Mouse (Mus musculus) erythroid progenitor cell, adult 5-6 weeks (primary cell): Measurements from ENCODE around the gene Gnb2. TPM values are rescaled to one million over a fixed set of nuclear protein-coding genes. Genes with fewer than 3 reads are reported as not detected.

Source experiments
- ATAC-seq: replicated peaks from 2 replicates; pipeline ENCODE4 v1.8.0; 2016; ENCODE audit warnings: moderate number of reproducible peaks, mild to moderate bottlenecking, moderate TSS enrichment, inconsistent platforms; ENCODE audit not compliant: poor library complexity, low FRiP score, severe bottlenecking
- total RNA-seq, 2 experiments: library from RNA; stranded (forward) in 1 of 2; stranded (reverse) in 1 of 2; fragments of 150-400 nt in 1 of 2; fragments of 186-747, 209-891 nt in 1 of 2; gene quantifications; 2 replicates each; pipeline versions ENCODE4 v1.2.3 to v1.2.4; 2015 to 2017; ENCODE audit warnings: low replicate concordance in 2 of 2

Gnb2 gene
- total RNA-seq, 2 experiments from 2014 or later = 170 to 262 TPM

DNA sequence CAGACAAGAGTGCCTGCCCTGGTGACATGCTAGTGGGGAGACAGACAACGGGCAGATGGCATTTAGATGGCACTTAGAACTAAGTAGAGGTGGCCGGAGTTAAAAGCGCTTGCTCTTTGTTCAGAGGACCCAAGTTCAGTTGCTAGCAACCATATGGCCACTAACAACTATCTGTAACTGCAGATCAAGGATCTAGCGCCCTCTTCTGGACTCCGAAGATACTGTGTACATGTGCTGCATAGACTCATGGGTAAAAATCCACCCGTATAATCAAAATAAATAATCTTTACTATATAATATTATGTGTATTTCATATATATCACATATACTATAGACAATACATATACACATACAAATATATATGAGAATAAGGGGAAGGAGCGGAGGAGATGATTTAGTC, 45.7 kb downstream of the Gnb2 start:
- ATAC-seq = no peak

DNA sequence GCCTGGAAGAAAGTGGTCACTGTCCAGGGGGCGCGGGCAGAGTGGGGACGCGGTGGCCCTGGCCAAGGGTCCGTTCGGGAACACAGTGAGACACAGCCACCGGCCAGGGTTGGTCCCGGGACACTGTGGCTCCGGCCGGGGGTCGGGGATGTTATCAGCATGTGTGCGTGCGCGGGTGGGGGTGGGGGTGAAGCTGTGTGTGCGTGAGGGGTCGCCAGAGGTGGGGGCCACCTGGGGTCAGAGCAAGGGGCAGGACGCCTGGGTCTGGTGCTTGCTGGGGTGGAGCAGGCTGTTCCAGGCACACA, 47.5 kb downstream of the Gnb2 start:
- ATAC-seq = no peak

DNA sequence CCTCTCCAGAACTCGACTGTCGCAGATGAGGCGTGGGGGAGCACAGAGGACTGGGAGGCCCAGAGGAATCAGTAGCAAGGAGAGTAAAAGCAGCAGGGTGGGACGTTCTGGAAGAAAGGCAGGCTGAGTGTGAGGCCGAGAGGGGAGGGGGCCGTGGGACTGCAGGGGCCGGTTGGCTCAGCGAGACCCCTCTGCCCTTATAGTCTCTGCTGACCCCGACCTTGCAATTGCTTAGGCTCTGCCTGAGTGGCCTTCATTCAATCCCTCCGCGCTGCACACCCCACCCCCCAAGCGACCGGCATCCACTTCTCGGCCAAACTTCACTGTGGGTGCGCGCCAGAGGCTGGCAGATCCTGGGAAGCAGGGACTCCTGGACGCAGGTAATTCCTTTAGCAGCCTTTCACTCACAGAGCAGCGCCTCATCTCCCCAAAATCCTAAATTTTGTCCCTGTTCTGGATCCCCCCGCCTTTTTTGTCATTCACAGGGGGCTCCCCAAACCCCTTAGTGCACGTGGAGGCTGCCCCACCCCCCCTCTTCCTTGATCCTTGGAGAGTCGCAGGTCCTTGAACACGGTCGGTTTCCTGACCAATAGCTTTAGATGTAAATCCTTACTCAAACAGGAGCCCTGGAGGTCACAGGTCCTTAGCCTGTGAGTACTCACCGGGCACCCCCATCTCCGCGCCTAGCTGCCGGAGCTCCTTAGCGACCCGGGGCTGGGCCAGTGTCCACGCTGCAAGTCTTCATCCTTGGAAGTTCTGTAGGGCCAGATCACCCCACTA, 48.0 kb downstream of the Gnb2 start:
- ATAC-seq = no peak

DNA sequence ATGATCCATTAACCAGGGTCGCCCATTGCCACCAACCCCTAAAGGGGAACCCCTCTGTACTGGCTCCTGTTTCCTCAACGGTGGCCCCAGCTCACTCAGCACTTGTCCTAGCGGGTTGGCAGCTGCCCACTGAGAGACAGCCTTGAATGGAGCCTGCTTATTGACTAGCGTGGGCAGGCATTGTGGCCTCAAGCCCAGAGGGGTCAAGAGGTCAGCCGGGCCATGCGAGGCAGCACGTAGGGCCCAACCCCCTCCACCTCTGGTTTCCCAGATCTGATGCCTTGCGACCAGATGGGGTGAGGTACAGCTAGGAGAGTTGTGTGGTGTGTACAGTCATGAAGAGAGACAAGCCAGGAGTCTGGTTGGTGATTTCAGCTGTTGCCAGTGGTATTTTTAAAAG, 51.4 kb downstream of the Gnb2 start:
- ATAC-seq = no peak

DNA sequence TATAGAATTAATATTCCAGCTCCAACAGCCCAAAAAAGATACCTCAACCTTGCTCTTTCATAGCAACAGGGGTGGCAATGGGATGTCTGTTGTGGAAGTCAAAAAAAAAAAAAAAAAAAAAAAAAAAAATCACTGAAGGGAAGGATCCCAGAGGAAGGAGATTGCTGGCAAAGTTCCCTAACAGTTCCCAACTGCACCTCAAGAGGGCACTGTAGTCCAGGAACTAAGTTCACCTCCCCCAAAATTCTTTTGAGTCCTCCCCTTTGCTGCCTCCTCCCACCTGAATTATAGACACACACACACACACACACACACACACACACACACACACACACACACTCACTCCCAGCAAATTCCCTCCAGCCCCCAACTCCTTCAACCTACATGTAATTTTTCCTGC, 52.2 kb downstream of the Gnb2 start:
- ATAC-seq = no peak

Other genes starting within 250 kb of the Gnb2 start
- 261 and 288 TPM in 2 replicates for gene Ache, start 246.0 kb downstream of the Gnb2 start, total RNA-seq (2015; ENCODE audit: low replicate concordance)
- gene Ache, start 246.0 kb downstream of the Gnb2 start, total RNA-seq (2017; ENCODE audit: low replicate concordance) = 159 and 175 TPM in 2 replicates
- 50.8 and 61.2 TPM in 2 replicates for gene Ufsp1, start 238.9 kb downstream of the Gnb2 start, total RNA-seq (2015; ENCODE audit: low replicate concordance)
- 27.8 and 30.2 TPM in 2 replicates for gene Ufsp1, start 238.9 kb downstream of the Gnb2 start, total RNA-seq (2017; ENCODE audit: low replicate concordance)
- gene Srrt, start 225.8 kb downstream of the Gnb2 start, total RNA-seq (2015; ENCODE audit: low replicate concordance) = 235 and 247 TPM in 2 replicates
- 557 and 577 TPM in 2 replicates for gene Srrt, start 225.8 kb downstream of the Gnb2 start, total RNA-seq (2017; ENCODE audit: low replicate concordance)
- 1.4 TPM in 1 of 2 replicates, not detected in the other for gene Trip6, start 219.1 kb downstream of the Gnb2 start, total RNA-seq (2015; ENCODE audit: low replicate concordance)
- 1.8 and 7.2 TPM in 2 replicates for gene Trip6, start 219.1 kb downstream of the Gnb2 start, total RNA-seq (2017; ENCODE audit: low replicate concordance)
- gene Slc12a9, start 199.9 kb downstream of the Gnb2 start, total RNA-seq (2015; ENCODE audit: low replicate concordance) = 0.72 and 1.7 TPM in 2 replicates
- 0.15 and 0.64 TPM in 2 replicates for gene Slc12a9, start 199.9 kb downstream of the Gnb2 start, total RNA-seq (2017; ENCODE audit: low replicate concordance)
- gene Ephb4, start 183.4 kb downstream of the Gnb2 start, total RNA-seq (2015; ENCODE audit: low replicate concordance) = 0.42 TPM in 1 of 2 replicates, not detected in the other
- gene Ephb4, start 183.4 kb downstream of the Gnb2 start, total RNA-seq (2017; ENCODE audit: low replicate concordance) = not detected in 2 replicates
- gene Zan, start 56.4 kb downstream of the Gnb2 start, total RNA-seq (2015; ENCODE audit: low replicate concordance) = not detected in 2 replicates
- not detected in 2 replicates for gene Zan, start 56.4 kb downstream of the Gnb2 start, total RNA-seq (2017; ENCODE audit: low replicate concordance)
- gene Pop7, start 31.0 kb downstream of the Gnb2 start, total RNA-seq (2015; ENCODE audit: low replicate concordance) = 2.9 and 23.5 TPM in 2 replicates
- gene Pop7, start 31.0 kb downstream of the Gnb2 start, total RNA-seq (2017; ENCODE audit: low replicate concordance) = 0.38 and 10.8 TPM in 2 replicates
- gene Gigyf1, start 15.0 kb downstream of the Gnb2 start, total RNA-seq (2015; ENCODE audit: low replicate concordance) = 5.4 and 5.8 TPM in 2 replicates
- 8.1 and 11.2 TPM in 2 replicates for gene Gigyf1, start 15.0 kb downstream of the Gnb2 start, total RNA-seq (2017; ENCODE audit: low replicate concordance)
- not detected in 2 replicates for gene Epo, start 268 bp downstream of the Gnb2 start, total RNA-seq (2015; ENCODE audit: low replicate concordance)
- not detected in 2 replicates for gene Epo, start 268 bp downstream of the Gnb2 start, total RNA-seq (2017; ENCODE audit: low replicate concordance)
- gene Actl6b, start 20.0 kb upstream of the Gnb2 start, total RNA-seq (2015; ENCODE audit: low replicate concordance) = not detected in 2 replicates
- not detected in 2 replicates for gene Actl6b, start 20.0 kb upstream of the Gnb2 start, total RNA-seq (2017; ENCODE audit: low replicate concordance)
- gene Tfr2, start 36.3 kb upstream of the Gnb2 start, total RNA-seq (2015; ENCODE audit: low replicate concordance) = 44.9 and 62.0 TPM in 2 replicates
- gene Tfr2, start 36.3 kb upstream of the Gnb2 start, total RNA-seq (2017; ENCODE audit: low replicate concordance) = 42.2 and 61.0 TPM in 2 replicates
- gene Mospd3, start 67.5 kb upstream of the Gnb2 start, total RNA-seq (2015; ENCODE audit: low replicate concordance) = 36.9 and 44.3 TPM in 2 replicates
- gene Mospd3, start 67.5 kb upstream of the Gnb2 start, total RNA-seq (2017; ENCODE audit: low replicate concordance) = 8.5 TPM in 1 of 2 replicates, not detected in the other
- gene Pcolce, start 80.3 kb upstream of the Gnb2 start, total RNA-seq (2015; ENCODE audit: low replicate concordance) = 1.7 and 3.2 TPM in 2 replicates
- 1.0 TPM in 1 of 2 replicates, not detected in the other for gene Pcolce, start 80.3 kb upstream of the Gnb2 start, total RNA-seq (2017; ENCODE audit: low replicate concordance)
- not detected in 2 replicates for gene Fbxo24, start 95.5 kb upstream of the Gnb2 start, total RNA-seq (2015; ENCODE audit: low replicate concordance)
- not detected in 2 replicates for gene Fbxo24, start 95.5 kb upstream of the Gnb2 start, total RNA-seq (2017; ENCODE audit: low replicate concordance)
- 46.9 and 75.0 TPM in 2 replicates for gene Lrch4, start 95.6 kb upstream of the Gnb2 start, total RNA-seq (2015; ENCODE audit: low replicate concordance)
- 32.0 and 37.7 TPM in 2 replicates for gene Lrch4, start 95.6 kb upstream of the Gnb2 start, total RNA-seq (2017; ENCODE audit: low replicate concordance)
- gene Gm20605, start 95.7 kb upstream of the Gnb2 start, total RNA-seq (2015; ENCODE audit: low replicate concordance) = 17.3 and 25.2 TPM in 2 replicates
- 6.1 and 17.1 TPM in 2 replicates for gene Gm20605, start 95.7 kb upstream of the Gnb2 start, total RNA-seq (2017; ENCODE audit: low replicate concordance)
- gene Sap25, start 107.8 kb upstream of the Gnb2 start, total RNA-seq (2015; ENCODE audit: low replicate concordance) = 62.5 and 94.1 TPM in 2 replicates
- gene Sap25, start 107.8 kb upstream of the Gnb2 start, total RNA-seq (2017; ENCODE audit: low replicate concordance) = 7.7 and 15.9 TPM in 2 replicates
- gene Irs3, start 112.2 kb upstream of the Gnb2 start, total RNA-seq (2015; ENCODE audit: low replicate concordance) = not detected in 2 replicates
- not detected in 2 replicates for gene Irs3, start 112.2 kb upstream of the Gnb2 start, total RNA-seq (2017; ENCODE audit: low replicate concordance)
- gene Agfg2, start 151.2 kb upstream of the Gnb2 start, total RNA-seq (2015; ENCODE audit: low replicate concordance) = 91.4 and 101 TPM in 2 replicates
- gene Agfg2, start 151.2 kb upstream of the Gnb2 start, total RNA-seq (2017; ENCODE audit: low replicate concordance) = 91.5 and 141 TPM in 2 replicates
- 2.5 TPM in 1 of 2 replicates, not detected in the other for gene Nyap1, start 208.1 kb upstream of the Gnb2 start, total RNA-seq (2015; ENCODE audit: low replicate concordance)
- gene Nyap1, start 208.1 kb upstream of the Gnb2 start, total RNA-seq (2017; ENCODE audit: low replicate concordance) = 1.4 and 4.9 TPM in 2 replicates
- 31.0 and 47.9 TPM in 2 replicates for gene Tsc22d4, start 212.2 kb upstream of the Gnb2 start, total RNA-seq (2015; ENCODE audit: low replicate concordance)
- gene Tsc22d4, start 212.2 kb upstream of the Gnb2 start, total RNA-seq (2017; ENCODE audit: low replicate concordance) = 88.1 and 103 TPM in 2 replicates
- 43.6 and 45.8 TPM in 2 replicates for gene Ppp1r35, start 245.3 kb upstream of the Gnb2 start, total RNA-seq (2015; ENCODE audit: low replicate concordance)
- 28.0 and 51.0 TPM in 2 replicates for gene Ppp1r35, start 245.3 kb upstream of the Gnb2 start, total RNA-seq (2017; ENCODE audit: low replicate concordance)